Mouse (Mus musculus): ENCODE measurements around the gene Slc12a1.

GRCm38 (mm10) chr2:125196771-125197170, 44.5 kb downstream of the Slc12a1 start:
- TF ChIP-seq CTCF (IDR thresholded peaks at IDR 0.05; ENCODE audit: borderline replicate concordance, control insufficient read depth, extremely low read depth, insufficient read depth, low read length, poor library complexity), result no peak
- no peak for TF ChIP-seq POLR2A (IDR thresholded peaks at IDR 0.05; ENCODE audit: control insufficient read depth, extremely low read depth, insufficient read depth, low read length, poor library complexity)

Measured in thymus, adult 2 months (tissue).